Mouse (Mus musculus) liver, postnatal 0 days (tissue): ENCODE measurements at regions not wholly inside any gene's neighbourhood (a gene's known extent, or its start where the extent isn't known, plus 50 kb on each side); places are given as distances from the start of the nearest gene placed in this dataset.

Source experiments
- ATAC-seq: fragments of 200-750 bp; cut with Nextera tagmentation; 2 replicates; pipeline ENCODE4 v1.8.0; 2017; ENCODE audit warnings: mild to moderate bottlenecking, moderate library complexity
- DNase-seq: peaks from one replicate; pipeline ENCODE4 v3.0.0-alpha.2; 2016
- H3K27ac ChIP-seq: fragments of 300-500 bp; sonication (generic); 2 replicates; pipeline ENCODE4 v1.5.1; 2014; ENCODE audit warnings: antibody characterized with exemption, moderate library complexity, mild to moderate bottlenecking, low read depth
- H3K27me3 ChIP-seq: fragments of 300-500 bp; sonication (generic); 2 replicates; pipeline ENCODE4 v1.6.1; 2014; ENCODE audit warnings: low read length, control low read depth, mixed read lengths; ENCODE audit not compliant: insufficient read depth
- H3K36me3 ChIP-seq: fragments of 300-500 bp; sonication (generic); replicated peaks from 2 replicates; pipeline ENCODE4 v1.6.1; 2014; ENCODE audit warnings: mild to moderate bottlenecking, control low read depth, low read length, moderate library complexity, mixed read lengths; ENCODE audit not compliant: insufficient read depth
- H3K4me1 ChIP-seq: fragments of 300-500 bp; sonication (generic); 2 replicates; pipeline ENCODE4 v1.6.1; 2014; ENCODE audit warnings: antibody characterized with exemption, mild to moderate bottlenecking, control low read depth; ENCODE audit not compliant: insufficient read depth
- H3K4me2 ChIP-seq: fragments of 300-500 bp; sonication (generic); 2 replicates; pipeline ENCODE4 v1.6.1; 2014; ENCODE audit warnings: low read depth, mild to moderate bottlenecking, low read length, moderate library complexity, mixed read lengths
- H3K4me3 ChIP-seq: fragments of 300-500 bp; sonication (generic); 2 replicates; pipeline ENCODE4 v1.5.1; 2014; ENCODE audit warnings: low read depth, low read length
- H3K9ac ChIP-seq: fragments of 300-500 bp; sonication (generic); replicated peaks from 2 replicates; pipeline ENCODE4 v1.6.1; 2014; ENCODE audit warnings: mild to moderate bottlenecking, moderate library complexity
- H3K9me3 ChIP-seq: fragments of 300-500 bp; sonication (generic); 2 replicates; pipeline ENCODE4 v1.6.1; 2016; ENCODE audit warnings: mild to moderate bottlenecking, control low read depth, low read length, mixed read lengths
- CTCF ChIP-seq: sonication (generic); IDR thresholded peaks from 2 replicates; pipeline ENCODE4 v1.5.1; 2016; ENCODE audit warnings: antibody characterized with exemption, low read depth
- EP300 ChIP-seq: IDR thresholded peaks from 2 replicates; pipeline ENCODE4 v1.6.1; 2016; ENCODE audit warnings: antibody characterized with exemption, low read depth, mild to moderate bottlenecking
- WGBS: fragments of 180-500 bp; shearing (Covaris S2); extraction: QIAGEN DNeasy Blood & Tissue Kit; methylation state at CpG from one replicate; pipeline ENCODE4 v1.1.7; 2014; ENCODE audit not compliant: insufficient replicate concordance; 5-methylcytosine and 5-hydroxymethylcytosine counted together

- TF ChIP-seq CTCF (no peak), EP300 (no peak)
- no peak for ATAC-seq
- no peak overlapping the region for H3K27ac ChIP-seq
- no peak for DNase-seq
- no peak overlapping the region for H3K9ac ChIP-seq
- no peak overlapping the region for H3K4me2 ChIP-seq
- WGBS: 75% methylated on average over 4 of the region's 4 CpGs
- H3K27me3 ChIP-seq: no peaks in the 10 kb centered on the region
- H3K36me3 ChIP-seq: no peaks in the 10 kb centered on the region
- H3K4me1 ChIP-seq: no peaks in the 10 kb centered on the region
- no peak overlapping the region for H3K4me3 ChIP-seq
- H3K9me3 ChIP-seq: no peaks in the 10 kb centered on the region
Measured at GRCm38 (mm10) chr17:49149896-49150295, 217.7 kb downstream of the Lrfn2 start.

DNA sequence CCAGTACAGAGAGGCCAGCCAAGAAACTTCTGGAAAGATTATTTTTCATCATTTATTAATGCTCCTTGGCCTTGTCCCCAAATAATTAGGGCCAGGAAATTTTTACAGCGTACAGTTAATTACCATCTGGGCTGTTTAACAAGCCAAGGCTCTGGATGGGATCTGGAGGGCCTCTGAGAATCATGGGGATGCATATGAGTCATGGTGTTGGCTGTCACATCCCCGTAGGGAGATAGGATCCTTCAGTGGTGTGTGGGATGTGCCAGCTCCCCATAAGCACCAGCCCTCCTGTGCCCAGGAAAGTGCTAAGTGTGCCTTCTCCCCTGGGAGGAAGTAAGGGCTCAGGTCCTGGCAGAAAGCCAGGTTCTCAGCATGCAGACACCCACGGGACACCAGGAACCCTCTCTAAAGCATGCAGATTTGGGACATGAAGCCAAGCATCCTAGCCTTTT lies 218.8 kb downstream of the Lrfn2 start:
- H3K4me2 ChIP-seq: no peak overlapping the region
- H3K9ac ChIP-seq: no peak overlapping the region
- TF ChIP-seq CTCF (no peak), EP300 (no peak)
- no peaks in the 10 kb centered on the region for H3K27me3 ChIP-seq
- no peaks in the 10 kb centered on the region for H3K4me1 ChIP-seq
- DNase-seq (no peak), ATAC-seq (no peak)
- H3K4me3 ChIP-seq: no peak overlapping the region
- H3K27ac ChIP-seq: no peak overlapping the region
- no peaks in the 10 kb centered on the region for H3K36me3 ChIP-seq
- no peaks in the 10 kb centered on the region for H3K9me3 ChIP-seq
- 38% methylated on average over 3 of the region's 3 CpGs for WGBS

DNA sequence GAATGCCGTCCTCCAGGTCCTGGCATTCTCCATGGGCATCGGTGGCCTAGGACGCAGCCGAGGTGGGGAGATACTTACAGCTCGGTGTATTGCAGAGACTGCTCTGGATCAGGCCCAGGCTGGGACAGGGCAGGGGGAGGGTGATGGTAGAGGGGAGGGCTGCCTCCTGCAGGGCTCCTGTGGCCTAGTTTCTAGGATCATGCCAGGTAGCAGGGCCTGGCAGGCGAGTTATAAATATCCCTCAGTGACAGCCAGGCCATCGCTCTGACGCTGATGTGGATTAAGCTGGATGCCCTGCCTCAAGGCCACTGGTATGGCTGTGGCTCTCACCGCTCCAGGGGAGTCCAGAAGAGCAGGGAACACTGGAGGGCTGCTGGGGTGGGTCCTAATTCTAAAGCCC lies 221.8 kb downstream of the Lrfn2 start:
- ATAC-seq (no peak), DNase-seq (no peak)
- no peaks in the 10 kb centered on the region for H3K36me3 ChIP-seq
- WGBS: 80% methylated on average over 9 of the region's 9 CpGs
- TF ChIP-seq CTCF (no peak), EP300 (no peak)
- H3K9ac ChIP-seq: no peak overlapping the region
- no peaks in the 10 kb centered on the region for H3K27me3 ChIP-seq
- H3K4me1 ChIP-seq: no peaks in the 10 kb centered on the region
- H3K4me3 ChIP-seq: no peak overlapping the region
- no peak overlapping the region for H3K4me2 ChIP-seq
- no peaks in the 10 kb centered on the region for H3K9me3 ChIP-seq
- H3K27ac ChIP-seq: no peak overlapping the region

- H3K27ac ChIP-seq: no peak overlapping the region
- TF ChIP-seq CTCF (no peak), EP300 (no peak)
- ATAC-seq: no peak
- no peaks in the 10 kb centered on the region for H3K36me3 ChIP-seq
- no peak for DNase-seq
- no peak overlapping the region for H3K4me2 ChIP-seq
- 77% methylated on average over 9 of the region's 9 CpGs for WGBS
- no peaks in the 10 kb centered on the region for H3K9me3 ChIP-seq
- no peaks in the 10 kb centered on the region for H3K4me1 ChIP-seq
- no peaks in the 10 kb centered on the region for H3K27me3 ChIP-seq
- H3K9ac ChIP-seq: no peak overlapping the region
- H3K4me3 ChIP-seq: no peak overlapping the region
Measured at GRCm38 (mm10) chr17:49155001-49155515, 222.9 kb downstream of the Lrfn2 start.

DNA sequence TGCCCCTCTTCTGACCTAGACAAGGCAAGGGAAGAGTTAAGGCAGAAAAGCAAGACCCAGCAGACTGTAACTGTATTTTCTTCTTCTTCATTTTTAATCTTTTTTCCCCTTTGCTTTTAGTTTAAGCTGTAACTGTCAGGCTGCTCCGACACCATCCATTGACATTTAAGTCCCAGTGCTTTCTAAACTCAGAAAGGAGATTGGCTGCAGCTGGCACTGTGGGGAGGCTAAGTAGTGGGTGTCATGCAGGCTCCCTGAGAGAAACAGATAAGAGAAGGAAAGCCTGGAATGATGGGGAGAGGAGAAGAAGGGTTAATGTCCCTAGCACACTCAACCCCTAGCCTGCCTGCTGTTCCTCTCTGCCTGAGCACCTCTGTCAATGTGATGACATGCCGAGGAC lies 225.4 kb downstream of the Lrfn2 start:
- Histone ChIP-seq H3K9me3 (no peaks in the 10 kb centered on the region), H3K4me1 (no peaks in the 10 kb centered on the region), H3K27ac (no peak overlapping the region), H3K36me3 (no peaks in the 10 kb centered on the region), H3K27me3 (no peaks in the 10 kb centered on the region), H3K9ac (no peak overlapping the region), H3K4me2 (no peak overlapping the region), H3K4me3 (no peak overlapping the region)
- TF ChIP-seq CTCF (no peak), EP300 (no peak)
- no peak for DNase-seq
- ATAC-seq: no peak
- WGBS: 62% methylated on average over 2 of the region's 2 CpGs

DNA sequence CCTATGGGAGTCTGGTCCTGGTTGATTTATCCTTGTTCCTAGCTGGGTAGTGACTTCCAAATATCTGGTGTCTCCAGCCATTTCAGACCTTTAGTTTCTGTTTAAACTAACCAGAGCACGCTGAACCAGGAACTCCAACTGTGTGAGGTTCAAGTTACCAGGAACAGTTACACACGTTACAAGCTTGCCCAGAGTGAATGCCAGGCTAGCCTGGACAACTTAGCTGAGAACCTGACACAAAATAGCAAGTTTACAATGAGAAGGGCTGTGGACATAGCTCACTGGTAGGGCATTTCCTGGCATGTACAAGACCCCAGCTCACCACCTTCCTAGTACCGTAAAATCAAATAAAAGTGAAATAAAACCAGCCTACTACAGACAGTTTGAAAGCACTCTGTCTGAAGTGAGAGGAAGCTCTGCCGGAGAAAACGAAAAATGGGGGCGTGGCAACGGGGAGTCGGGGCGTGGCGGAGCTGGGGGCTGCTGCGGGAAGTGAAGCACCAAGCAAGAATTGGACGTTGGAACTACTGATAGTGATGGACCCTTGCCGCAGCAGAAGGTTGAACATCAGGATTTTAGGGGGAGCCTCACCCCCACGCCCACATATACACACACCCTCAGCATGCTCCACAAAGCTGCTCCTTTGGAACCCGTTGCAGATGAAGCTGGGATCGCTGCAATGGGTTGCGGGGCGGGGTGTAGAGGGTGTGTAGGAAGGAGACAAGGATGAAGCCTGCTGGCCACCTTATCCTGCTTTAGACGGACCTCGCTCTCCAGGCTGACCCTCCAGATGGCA lies 239.3 kb downstream of the Lrfn2 start:
- no peaks in the 10 kb centered on the region for H3K9me3 ChIP-seq
- WGBS: 4% methylated on average over 20 of the region's 20 CpGs
- no peak overlapping the region for H3K27ac ChIP-seq
- H3K4me1 ChIP-seq: peaks cover 6% of the 10 kb centered on the region; the same call in 1 of the 2 replicates
- ATAC-seq (no peak), DNase-seq (peak; percentile 52)
- no peak overlapping the region for H3K9ac ChIP-seq
- no peaks in the 10 kb centered on the region for H3K36me3 ChIP-seq
- peak overlapping the region; percentile 17; the same call in 1 of the 2 replicates for H3K4me3 ChIP-seq
- H3K27me3 ChIP-seq: no peaks in the 10 kb centered on the region
- H3K4me2 ChIP-seq: peak overlapping the region; percentile 57
- TF ChIP-seq EP300 (no peak), CTCF (no peak)
